Mouse (Mus musculus) myocyte (in vitro differentiated cells): ENCODE results near the gene Ttc28. TPM values are rescaled to one million over a fixed set of nuclear protein-coding genes. Genes with fewer than 3 reads are reported as not detected.

ENCODE experiments used
- H3K27me3 ChIP-seq: one replicate; pipeline ENCODE4 v1.6.1; 2011; ENCODE audit not compliant: control insufficient read depth, insufficient read depth, insufficient read length
- H3K36me3 ChIP-seq: one replicate; pipeline ENCODE4 v1.6.1; 2011; ENCODE audit not compliant: control insufficient read depth, insufficient read depth
- H3K4me2 ChIP-seq: one replicate; pipeline ENCODE4 v1.6.1; 2011; ENCODE audit warnings: low read depth, control low read depth
- H3K4me3 ChIP-seq: one replicate; pipeline ENCODE4 v1.5.1; 2011; ENCODE audit warnings: mild to moderate bottlenecking, control low read depth, moderate library complexity
- H3K79me2 ChIP-seq: one replicate; pipeline ENCODE4 v1.6.1; 2011; ENCODE audit not compliant: control insufficient read depth, insufficient read depth
- H3ac ChIP-seq: one replicate; pipeline ENCODE4 v1.6.1; 2011; ENCODE audit not compliant: control insufficient read depth, insufficient read length
- CEBPB ChIP-seq: IDR thresholded peaks from 2 replicates; pipeline ENCODE4 v1.6.1; 2011; ENCODE audit warnings: mild to moderate bottlenecking, moderate library complexity; ENCODE audit not compliant: poor library complexity, insufficient read depth, severe bottlenecking
- E2F4 ChIP-seq: IDR thresholded peaks from one replicate; pipeline ENCODE4 v1.6.1; 2011; ENCODE audit warnings: mild to moderate bottlenecking, control low read depth, moderate library complexity; ENCODE audit not compliant: insufficient read depth
- MAX ChIP-seq: IDR thresholded peaks from one replicate; pipeline ENCODE4 v1.6.1; 2011; ENCODE audit warnings: low read depth, mild to moderate bottlenecking, control low read depth
- MYOD1 ChIP-seq, 3 experiments: IDR thresholded peaks; one replicate each; pipeline ENCODE4 v1.6.1; 2011; ENCODE audit warnings: control low read depth in 2 of 3, low read depth in 2 of 3, mild to moderate bottlenecking in 2 of 3, moderate library complexity in 1 of 3; ENCODE audit not compliant: insufficient read length in 2 of 3, control insufficient read depth in 1 of 3
- MYOG ChIP-seq, 3 experiments: IDR thresholded peaks; one replicate each; pipeline ENCODE4 v1.6.1; 2011; ENCODE audit warnings: control low read depth in 2 of 3, low read depth in 2 of 3, mild to moderate bottlenecking in 2 of 3; ENCODE audit not compliant: insufficient read length in 2 of 3, control insufficient read depth in 1 of 3, insufficient read depth in 1 of 3
- POLR2A ChIP-seq: IDR thresholded peaks from one replicate; pipeline ENCODE4 v1.6.1; 2011; ENCODE audit warnings: low read depth, mild to moderate bottlenecking, control low read depth, moderate library complexity; ENCODE audit not compliant: insufficient read length
- POLR2AphosphoS2 ChIP-seq: IDR thresholded peaks from one replicate; pipeline ENCODE4 v1.6.1; 2011; ENCODE audit warnings: low read depth, control low read depth; ENCODE audit not compliant: insufficient read length
- REST ChIP-seq: IDR thresholded peaks from one replicate; pipeline ENCODE4 v1.6.1; 2011; ENCODE audit warnings: mild to moderate bottlenecking, control low read depth, moderate library complexity; ENCODE audit not compliant: insufficient read depth, insufficient read length
- SRF ChIP-seq: IDR thresholded peaks from one replicate; pipeline ENCODE4 v1.6.1; 2011; ENCODE audit warnings: low read depth; ENCODE audit not compliant: control insufficient read depth, insufficient read length
- TCF12 ChIP-seq: IDR thresholded peaks from one replicate; pipeline ENCODE4 v1.6.1; 2011; ENCODE audit warnings: mild to moderate bottlenecking, control low read depth; ENCODE audit not compliant: poor library complexity, insufficient read depth, severe bottlenecking
- TCF3 ChIP-seq: IDR thresholded peaks from one replicate; pipeline ENCODE4 v1.6.1; 2011; ENCODE audit warnings: low read depth, control low read depth; ENCODE audit not compliant: insufficient read length
- USF1 ChIP-seq: IDR thresholded peaks from one replicate; pipeline ENCODE4 v1.6.1; 2011; ENCODE audit warnings: low read depth, mild to moderate bottlenecking, control low read depth, moderate library complexity
- polyA plus RNA-seq: library from polyadenylated mRNA; unstranded; fragments of >200 nt; fragmentation: generic; extraction: Trizol; gene quantifications from one replicate; pipeline ENCODE4 v1.2.1, GENCODE M21; 2012; ENCODE audit warnings: missing spikeins

The Ttc28 gene
- polyA plus RNA-seq, 1 experiment = 8.5 TPM

- no peak overlapping the region for H3K4me3 ChIP-seq
- H3ac ChIP-seq = no peak overlapping the region
- no peaks in the 10 kb centered on the region for H3K79me2 ChIP-seq
- no peak for TF ChIP-seq TCF3
- TF ChIP-seq TCF12 = no peak
- no peak for TF ChIP-seq MAX
- no peak for TF ChIP-seq MYOD1 (IDR thresholded peaks at IDR 0.05; ENCODE audit: control insufficient read depth in 1 of 3, insufficient read length in 2 of 3, low read depth in 2 of 3)
- TF ChIP-seq USF1 = no peak
- TF ChIP-seq CEBPB = no peak
- no peak for TF ChIP-seq POLR2AphosphoS2
- TF ChIP-seq E2F4 = no peak
- no peak for TF ChIP-seq MYOG (IDR thresholded peaks at IDR 0.05; ENCODE audit: control insufficient read depth in 1 of 3, insufficient read depth in 1 of 3, insufficient read length in 2 of 3, low read depth in 2 of 3)
- H3K36me3 ChIP-seq = no peaks in the 10 kb centered on the region
- no peaks in the 10 kb centered on the region for H3K27me3 ChIP-seq
- no peak overlapping the region for H3K4me2 ChIP-seq
Observed at GRCm38 (mm10) chr5:111150581-111150980, 271.0 kb downstream of the Ttc28 start.

- no peak for TF ChIP-seq MYOD1 (IDR thresholded peaks at IDR 0.05; ENCODE audit: control insufficient read depth in 1 of 3, insufficient read length in 2 of 3, low read depth in 2 of 3)
- no peak for TF ChIP-seq SRF
Observed at GRCm38 (mm10) chr5:111151882-111152759, 272.5 kb downstream of the Ttc28 start.

GRCm38 (mm10) chr5:111154586-111154985 lies 275.0 kb downstream of the Ttc28 start:
- H3ac ChIP-seq = no peak overlapping the region
- no peaks in the 10 kb centered on the region for H3K27me3 ChIP-seq
- no peak overlapping the region for H3K4me3 ChIP-seq
- no peaks in the 10 kb centered on the region for H3K79me2 ChIP-seq
- TF ChIP-seq REST = no peak
- no peak for TF ChIP-seq CEBPB
- no peak for TF ChIP-seq MYOG (IDR thresholded peaks at IDR 0.05; ENCODE audit: control insufficient read depth in 1 of 3, insufficient read depth in 1 of 3, insufficient read length in 2 of 3, low read depth in 2 of 3)
- no peak for TF ChIP-seq TCF3
- TF ChIP-seq USF1 = no peak
- no peak for TF ChIP-seq POLR2AphosphoS2
- TF ChIP-seq MAX = no peak
- TF ChIP-seq SRF = no peak
- peak overlapping the region; percentile 52 for H3K4me2 ChIP-seq
- H3K36me3 ChIP-seq = no peaks in the 10 kb centered on the region

More at GRCm38 (mm10) chr5:111151882-111152759, 272.5 kb downstream of the Ttc28 start:
- Histone ChIP-seq H3K27me3 (no peaks in the 10 kb centered on the region), H3K4me3 (no peak overlapping the region), H3K79me2 (no peaks in the 10 kb centered on the region), H3K36me3 (no peaks in the 10 kb centered on the region), H3ac (no peak overlapping the region), H3K4me2 (no peak overlapping the region)

GRCm38 (mm10) chr5:111155271-111155670 lies 275.7 kb downstream of the Ttc28 start:
- Histone ChIP-seq H3ac (no peak overlapping the region), H3K79me2 (no peaks in the 10 kb centered on the region), H3K4me3 (no peak overlapping the region), H3K4me2 (no peak overlapping the region), H3K27me3 (no peaks in the 10 kb centered on the region), H3K36me3 (no peaks in the 10 kb centered on the region)
- TF ChIP-seq REST = no peak
- no peak for TF ChIP-seq CEBPB
- no peak for TF ChIP-seq MYOG (IDR thresholded peaks at IDR 0.05; ENCODE audit: control insufficient read depth in 1 of 3, insufficient read depth in 1 of 3, insufficient read length in 2 of 3, low read depth in 2 of 3)
- no peak for TF ChIP-seq POLR2A
- TF ChIP-seq USF1 = no peak
- no peak for TF ChIP-seq MAX
- no peak for TF ChIP-seq POLR2AphosphoS2
- TF ChIP-seq TCF12 = no peak
- no peak for TF ChIP-seq SRF
- TF ChIP-seq E2F4 = no peak
- TF ChIP-seq MYOD1 (IDR thresholded peaks at IDR 0.05; ENCODE audit: control insufficient read depth in 1 of 3, insufficient read length in 2 of 3, low read depth in 2 of 3) = no peak

GRCm38 (mm10) chr5:111155928-111156327 lies 276.3 kb downstream of the Ttc28 start:
- no peaks in the 10 kb centered on the region for H3K79me2 ChIP-seq
- H3K4me3 ChIP-seq = no peak overlapping the region
- H3K36me3 ChIP-seq = no peaks in the 10 kb centered on the region
- H3K27me3 ChIP-seq = no peaks in the 10 kb centered on the region
- H3ac ChIP-seq = no peak overlapping the region
- no peak overlapping the region for H3K4me2 ChIP-seq
- TF ChIP-seq USF1 = no peak
- TF ChIP-seq POLR2AphosphoS2 = no peak
- TF ChIP-seq MAX = no peak
- TF ChIP-seq POLR2A = no peak
